Mouse (Mus musculus) stomach, embryonic 15.5 days (tissue): ENCODE data around the gene Olfr1366. TPM values are rescaled to one million over a fixed set of nuclear protein-coding genes. Genes with fewer than 3 reads are reported as not detected.

Experiments
- ATAC-seq: fragments of 200-750 bp; cut with Nextera tagmentation; 2 replicates; pipeline ENCODE4 v1.8.0; 2017; ENCODE audit warnings: low read depth, moderate number of reproducible peaks, moderate TSS enrichment; ENCODE audit not compliant: insufficient read depth, low FRiP score
- H3K27ac ChIP-seq: fragments of 300-500 bp; sonication (generic); 2 replicates; pipeline ENCODE4 v1.5.1; 2015; ENCODE audit warnings: mild to moderate bottlenecking, inconsistent platforms
- H3K27me3 ChIP-seq: fragments of 300-500 bp; sonication (generic); replicated peaks from 2 replicates; pipeline ENCODE4 v1.6.1; 2015; ENCODE audit warnings: inconsistent platforms
- H3K36me3 ChIP-seq: fragments of 300-500 bp; sonication (generic); 2 replicates; pipeline ENCODE4 v1.6.1; 2015; ENCODE audit warnings: inconsistent platforms
- H3K4me1 ChIP-seq: fragments of 300-500 bp; sonication (generic); 2 replicates; pipeline ENCODE4 v1.6.1; 2015; ENCODE audit warnings: inconsistent platforms
- H3K4me2 ChIP-seq: fragments of 300-500 bp; sonication (generic); 2 replicates; pipeline ENCODE4 v1.6.1; 2015; ENCODE audit warnings: mild to moderate bottlenecking, inconsistent platforms
- H3K4me3 ChIP-seq: fragments of 300-500 bp; sonication (generic); replicated peaks from 2 replicates; pipeline ENCODE4 v1.5.1; 2015; ENCODE audit warnings: inconsistent platforms
- H3K9ac ChIP-seq: fragments of 300-500 bp; sonication (generic); 2 replicates; pipeline ENCODE4 v1.6.1; 2015; ENCODE audit warnings: inconsistent platforms
- H3K9me3 ChIP-seq: fragments of 300-500 bp; sonication (generic); 2 replicates; pipeline ENCODE4 v1.6.1; 2016; ENCODE audit warnings: inconsistent platforms
- WGBS: fragments of 180-500 bp; shearing (Covaris S2); methylation state at CpG from one replicate; pipeline ENCODE4 v1.1.7; 2015; 5-methylcytosine and 5-hydroxymethylcytosine counted together
- polyA plus RNA-seq: library from polyadenylated mRNA; unstranded; fragments of >200 nt; fragmentation: Nextera tagmentation; extraction: Ambion mirVana; gene quantifications from 2 replicates; pipeline ENCODE4 v1.2.1, GENCODE M21; 2015

The Olfr1366 gene
- polyA plus RNA-seq, 1 experiment from 2014 or later, result 0.26 TPM

DNA sequence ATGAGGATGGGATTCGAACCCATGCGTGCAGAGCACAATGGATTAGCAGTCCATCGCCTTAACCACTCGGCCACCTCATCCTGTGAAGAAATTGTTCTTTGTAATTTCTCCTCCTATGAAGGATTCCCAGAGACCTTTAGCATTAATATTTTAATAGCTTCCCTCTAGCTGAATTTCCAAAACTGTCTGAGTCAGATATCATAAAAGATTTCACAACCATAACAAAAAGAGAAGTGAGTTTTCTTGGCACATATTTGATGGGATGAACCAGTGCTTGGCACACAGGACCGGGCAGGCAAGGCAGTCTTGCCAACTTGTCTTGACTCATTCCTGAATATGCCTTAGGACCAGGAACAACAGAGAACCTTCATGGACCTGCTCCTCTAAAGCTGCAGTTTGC is 49.8 kb downstream of the Olfr1366 start:
- 89% methylated on average over 5 of the region's 5 CpGs for WGBS
- no peaks in the 10 kb centered on the region for H3K9me3 ChIP-seq
- H3K36me3 ChIP-seq, result no peaks in the 10 kb centered on the region
- no peak overlapping the region for H3K27ac ChIP-seq
- no peak overlapping the region for H3K4me3 ChIP-seq
- no peak overlapping the region for H3K9ac ChIP-seq
- H3K4me2 ChIP-seq, result no peak overlapping the region
- ATAC-seq, result no peak
- H3K4me1 ChIP-seq, result no peaks in the 10 kb centered on the region
- H3K27me3 ChIP-seq, result no peaks in the 10 kb centered on the region

DNA sequence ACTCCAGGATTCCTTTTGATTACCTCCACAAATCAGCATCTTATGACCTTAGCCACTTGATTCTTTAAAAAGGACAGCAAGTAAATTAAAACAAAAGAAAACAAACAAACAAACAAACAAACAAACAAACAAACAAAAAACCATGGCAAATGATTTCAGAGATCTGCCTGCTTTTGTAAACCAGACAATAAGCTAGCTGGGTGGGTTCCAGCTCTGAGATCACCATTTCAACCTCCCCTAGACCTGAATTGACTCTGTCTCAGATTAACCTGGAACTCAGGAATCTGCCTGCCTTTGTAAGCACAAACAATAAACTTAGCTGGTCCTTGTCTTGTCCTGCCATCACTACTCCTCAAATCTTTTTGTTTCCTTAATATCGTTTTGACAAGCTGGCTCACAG is 55.7 kb downstream of the Olfr1366 start:
- no peaks in the 10 kb centered on the region for H3K4me1 ChIP-seq
- no peak overlapping the region for H3K4me2 ChIP-seq
- no peaks in the 10 kb centered on the region for H3K36me3 ChIP-seq
- H3K27me3 ChIP-seq, result no peaks in the 10 kb centered on the region
- WGBS, result 84% methylated on average over 1 of the region's 1 CpGs
- ATAC-seq, result no peak
- no peak overlapping the region for H3K9ac ChIP-seq
- H3K9me3 ChIP-seq, result no peaks in the 10 kb centered on the region
- H3K27ac ChIP-seq, result no peak overlapping the region
- H3K4me3 ChIP-seq, result no peak overlapping the region

Other genes with a start within 250 kb of the Olfr1366 start
- not detected in 2 replicates for gene Gpx6, start 230.7 kb downstream of the Olfr1366 start, polyA plus RNA-seq
- not detected in 2 replicates for gene Olfr1367, start 195.9 kb downstream of the Olfr1366 start, polyA plus RNA-seq
- gene Zscan12, start 180.0 kb downstream of the Olfr1366 start, polyA plus RNA-seq, result 9.9 and 10.0 TPM in 2 replicates
- gene Zkscan3, start 140.1 kb downstream of the Olfr1366 start, polyA plus RNA-seq, result 77.7 and 80.7 TPM in 2 replicates
- gene Pgbd1, start 101.8 kb downstream of the Olfr1366 start, polyA plus RNA-seq, result 2.5 and 2.6 TPM in 2 replicates
- gene Zscan26, start 89.1 kb downstream of the Olfr1366 start, polyA plus RNA-seq, result 33.0 and 36.3 TPM in 2 replicates
- 2.4 and 2.6 TPM in 2 replicates for gene Nkapl, start 74.3 kb downstream of the Olfr1366 start, polyA plus RNA-seq
- gene Zkscan4, start 63.9 kb downstream of the Olfr1366 start, polyA plus RNA-seq, result 2.9 and 3.1 TPM in 2 replicates
- gene Gm10065, start 63.4 kb downstream of the Olfr1366 start, polyA plus RNA-seq, result not detected in 2 replicates
- 0.68 and 1.1 TPM in 2 replicates for gene AK157302, start 47.6 kb downstream of the Olfr1366 start, polyA plus RNA-seq
- 8.8 and 32.6 TPM in 2 replicates for gene Gm11273, start 41.4 kb downstream of the Olfr1366 start, polyA plus RNA-seq
- gene Zkscan8, start 11.7 kb downstream of the Olfr1366 start, polyA plus RNA-seq, result 5.4 and 5.5 TPM in 2 replicates
- 0.06 TPM in 1 of 2 replicates, not detected in the other for gene Olfr1535, start 17.1 kb upstream of the Olfr1366 start, polyA plus RNA-seq
- gene Olfr1364, start 39.0 kb upstream of the Olfr1366 start, polyA plus RNA-seq, result not detected in 2 replicates
- not detected in 2 replicates for gene Olfr1362, start 71.2 kb upstream of the Olfr1366 start, polyA plus RNA-seq
- not detected in 2 replicates for gene Olfr11, start 99.7 kb upstream of the Olfr1366 start, polyA plus RNA-seq
- not detected in 2 replicates for gene Olfr1361, start 120.6 kb upstream of the Olfr1366 start, polyA plus RNA-seq
- not detected in 2 replicates for gene Olfr1360, start 134.6 kb upstream of the Olfr1366 start, polyA plus RNA-seq
- not detected in 2 replicates for gene Olfr1359, start 155.3 kb upstream of the Olfr1366 start, polyA plus RNA-seq
- 1.4 and 4.4 TPM in 2 replicates for gene Hist1h2bl, start 173.3 kb upstream of the Olfr1366 start, polyA plus RNA-seq
- 25.1 TPM in 2 replicates for gene Hist1h2ai, start 173.6 kb upstream of the Olfr1366 start, polyA plus RNA-seq
- 4.7 and 6.3 TPM in 2 replicates for gene Hist1h3h, start 174.9 kb upstream of the Olfr1366 start, polyA plus RNA-seq
- gene Hist1h2bm, start 179.2 kb upstream of the Olfr1366 start, polyA plus RNA-seq, result 2.5 and 3.3 TPM in 2 replicates
- gene Hist1h4j, start 192.3 kb upstream of the Olfr1366 start, polyA plus RNA-seq, result 2.9 and 3.6 TPM in 2 replicates
- 2.4 and 3.2 TPM in 2 replicates for gene Hist1h4k, start 207.7 kb upstream of the Olfr1366 start, polyA plus RNA-seq
- 28.6 and 40.6 TPM in 2 replicates for gene Hist1h2ak, start 211.0 kb upstream of the Olfr1366 start, polyA plus RNA-seq
- 3.3 and 6.0 TPM in 2 replicates for gene Hist1h2bn, start 211.3 kb upstream of the Olfr1366 start, polyA plus RNA-seq
- 25.3 and 26.3 TPM in 2 replicates for gene Hist1h1b, start 237.8 kb upstream of the Olfr1366 start, polyA plus RNA-seq
- gene Hist1h3i, start 240.6 kb upstream of the Olfr1366 start, polyA plus RNA-seq, result 109 and 120 TPM in 2 replicates
- gene Hist1h2an, start 244.4 kb upstream of the Olfr1366 start, polyA plus RNA-seq, result 9.6 and 16.6 TPM in 2 replicates
- gene Hist1h2bp, start 244.7 kb upstream of the Olfr1366 start, polyA plus RNA-seq, result 1.4 and 2.1 TPM in 2 replicates